Mouse (Mus musculus) lung, adult 2 months (tissue): ENCODE data around the gene BC048403. TPM values are rescaled to one million over a fixed set of nuclear protein-coding genes. Genes with fewer than 3 reads are reported as not detected.

ENCODE experiments used
- DNase-seq: peaks from one replicate; pipeline ENCODE4 v3.0.0; 2022
- H3K4me1 ChIP-seq: fragments of 200-500 bp; 2 replicates; pipeline ENCODE4 v1.6.1; 2011; ENCODE audit warnings: low read length; ENCODE audit not compliant: control insufficient read depth, insufficient read depth
- H3K4me3 ChIP-seq: fragments of 200-500 bp; replicated peaks from 2 replicates; pipeline ENCODE3; 2011; ENCODE audit warnings: low read depth, mild to moderate bottlenecking, control low read depth, low read length; ENCODE audit errors: extremely low read depth
- CTCF ChIP-seq: fragments of 200-500 bp; IDR thresholded peaks from 2 replicates; pipeline ENCODE4 v1.5.1; 2011; ENCODE audit warnings: mild to moderate bottlenecking, low read length, control low read depth; ENCODE audit not compliant: insufficient read depth
- POLR2A ChIP-seq: fragments of 200-500 bp; IDR thresholded peaks from 2 replicates; pipeline ENCODE4 v1.6.1; 2011; ENCODE audit warnings: low read depth, mild to moderate bottlenecking, control low read depth, low read length, borderline replicate concordance; ENCODE audit errors: extremely low read depth
- WGBS: fragments of 180-500 bp; shearing (Covaris S2); methylation state at CpG from one replicate; pipeline ENCODE4 v1.1.7; 2018; 5-methylcytosine and 5-hydroxymethylcytosine counted together
- polyA plus RNA-seq: library from polyadenylated mRNA; depleted of rRNA; stranded (reverse); fragments of >200 nt; gene quantifications from 2 replicates; pipeline ENCODE4 v1.2.3, GENCODE M21; 2012; rRNA removed

Gene BC048403
- 8.5 and 9.4 TPM in 2 replicates for polyA plus RNA-seq

DNA sequence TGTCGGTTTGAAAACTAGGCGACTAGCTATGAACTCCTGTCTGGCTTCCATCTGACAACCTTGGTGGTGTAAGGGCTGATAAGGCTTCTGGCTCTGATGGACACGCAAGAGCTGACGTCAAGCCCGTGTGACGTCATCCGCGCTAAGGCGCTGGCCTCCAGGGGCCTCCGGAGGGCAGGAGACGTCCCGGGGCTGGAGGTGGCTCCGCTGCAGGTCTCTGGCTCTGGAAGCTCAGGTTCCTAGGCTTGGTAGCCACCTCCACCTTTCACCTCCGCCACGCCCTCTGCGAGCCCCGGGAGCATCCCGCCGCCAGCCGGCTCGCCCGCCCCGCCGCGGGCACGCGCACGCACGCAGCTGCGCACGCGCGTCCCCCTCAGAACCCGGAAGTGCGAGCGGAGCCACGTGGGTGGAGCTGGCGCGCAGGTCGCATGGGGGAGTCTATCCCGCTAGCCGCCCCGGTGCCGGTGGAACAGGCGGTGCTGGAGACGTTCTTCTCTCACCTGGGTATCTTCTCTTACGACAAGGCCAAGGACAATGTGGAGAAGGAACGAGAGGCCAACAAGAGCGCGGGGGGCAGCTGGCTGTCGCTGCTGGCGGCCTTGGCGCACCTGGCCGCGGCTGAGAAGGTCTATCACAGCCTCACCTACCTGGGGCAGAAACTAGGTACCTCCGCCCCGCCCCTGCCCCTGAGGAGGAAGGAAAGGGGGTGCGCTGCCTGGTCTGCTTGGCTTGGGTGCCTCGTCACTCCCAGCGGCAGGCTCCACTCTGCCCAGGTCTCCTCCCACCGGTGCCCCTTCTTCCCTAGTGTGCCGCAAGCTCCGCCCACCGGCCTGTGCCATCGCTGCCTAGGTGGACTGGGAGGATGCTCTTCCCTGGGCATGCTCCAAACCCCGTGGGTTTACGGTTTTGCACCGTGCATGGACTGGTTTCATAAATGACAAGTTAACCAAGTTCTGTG lies at the start of gene BC048403:
BC048403 (plus strand) TSS at position 390 of the 958 bp plus-strand sequence.
- under 1% methylated on average over 68 of the region's 68 CpGs for WGBS

GRCm38 (mm10) chr10:121692944-121693579 lies 46.7 kb upstream of the BC048403 start:
- 15% methylated on average over 18 of the region's 18 CpGs for WGBS
- no peak for DNase-seq
- Histone ChIP-seq H3K4me3 (peak overlapping the region; percentile 4), H3K4me1 (no peaks in the 10 kb centered on the region)
- no peak for TF ChIP-seq CTCF

More for the DNA sequence above, at the start of gene BC048403:
- peaks cover 3% of the 10 kb centered on the region; the same call in 1 of the 2 replicates for H3K4me1 ChIP-seq
- DNase-seq, result peak; percentile 85
- TF ChIP-seq CTCF, result no peak
- peak; percentile 65; the same call in 1 of the 2 replicates for TF ChIP-seq POLR2A
- peak within 1 kb of the TSS; percentile 87 for H3K4me3 ChIP-seq

DNA sequence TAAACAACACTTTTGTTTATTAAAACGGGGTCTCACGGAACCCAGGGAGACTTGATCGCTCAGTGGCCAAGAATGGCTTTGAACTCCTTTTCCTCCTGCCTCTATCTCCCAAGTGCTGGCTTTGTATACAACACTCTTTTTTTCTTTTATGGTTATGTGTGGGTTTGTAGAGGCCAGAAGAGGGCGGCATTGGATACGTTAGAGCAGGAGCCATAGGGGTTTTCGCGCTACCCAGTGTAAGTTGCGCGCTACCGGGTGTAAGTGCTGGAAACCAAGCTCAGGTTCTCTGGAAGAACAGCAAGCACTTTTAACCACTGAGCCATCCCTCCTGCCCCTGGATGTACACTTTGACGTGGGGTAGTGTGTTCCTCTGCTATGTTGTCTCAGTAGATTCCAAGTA lies 45.2 kb upstream of the BC048403 start:
- Histone ChIP-seq H3K4me3 (no peak overlapping the region), H3K4me1 (no peaks in the 10 kb centered on the region)
- 85% methylated on average over 11 of the region's 11 CpGs for WGBS
- no peak for DNase-seq
- TF ChIP-seq CTCF, result no peak
- no peak for TF ChIP-seq POLR2A

DNA sequence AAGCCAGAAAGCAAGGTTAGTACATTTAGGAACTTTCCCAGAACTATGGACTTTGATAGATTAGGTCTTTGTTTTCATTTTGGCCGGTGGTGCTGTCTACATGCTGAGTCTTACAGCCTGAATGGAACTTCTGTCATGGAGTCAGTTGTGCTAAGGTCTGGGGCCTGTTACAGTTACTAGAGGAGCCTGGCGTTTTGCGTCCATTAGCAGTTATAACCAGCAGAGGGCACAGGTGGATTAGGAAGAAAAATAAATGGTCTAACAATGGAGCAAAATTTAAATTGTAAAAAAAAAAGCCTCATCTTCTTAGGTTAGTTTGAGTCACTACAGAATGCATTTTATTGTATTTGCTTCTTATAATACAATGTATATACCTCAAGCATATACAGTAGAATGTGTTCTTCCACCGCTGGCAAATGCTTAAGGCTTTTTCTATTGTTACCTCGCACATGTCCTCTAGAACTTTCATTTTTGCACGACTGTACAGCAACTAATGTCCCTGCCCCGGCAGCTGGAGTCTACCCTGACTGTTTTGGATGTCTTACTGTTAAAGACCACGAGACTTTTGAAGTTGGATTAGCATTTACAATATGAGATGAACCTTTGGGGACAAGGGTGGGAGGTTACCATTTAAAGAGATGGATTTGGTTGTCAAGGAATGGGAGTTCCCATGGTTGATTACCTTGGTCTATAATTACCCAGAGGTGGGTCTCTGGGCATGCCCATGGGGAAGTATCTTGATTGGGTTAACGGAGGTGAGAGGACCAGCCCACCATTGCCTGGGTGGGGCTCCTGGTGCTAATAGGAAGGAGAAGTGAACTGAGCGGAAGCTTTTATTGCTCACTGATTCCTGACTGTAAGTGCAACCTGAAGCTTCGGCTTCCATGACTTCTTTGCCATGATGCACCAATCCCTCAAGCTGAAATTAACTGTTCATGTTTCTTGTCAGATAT lies 38.2 kb upstream of the BC048403 start:
- H3K4me3 ChIP-seq, result no peak overlapping the region
- DNase-seq, result peak; percentile 23
- WGBS, result 45% methylated on average over 11 of the region's 11 CpGs
- peak; percentile 46; the same call in 1 of the 2 replicates for TF ChIP-seq CTCF
- TF ChIP-seq POLR2A, result no peak
- no peaks in the 10 kb centered on the region for H3K4me1 ChIP-seq

- 57% methylated on average over 6 of the region's 6 CpGs for WGBS
- TF ChIP-seq POLR2A, result no peak
- no peak for TF ChIP-seq CTCF
- H3K4me1 ChIP-seq, result no peaks in the 10 kb centered on the region
- DNase-seq, result no peak
- no peak overlapping the region for H3K4me3 ChIP-seq
Observed at GRCm38 (mm10) chr10:121703619-121704018, 36.1 kb upstream of the BC048403 start.

- no peak overlapping the region for H3K4me3 ChIP-seq
- TF ChIP-seq POLR2A (no peak), CTCF (no peak)
- no peak for DNase-seq
- WGBS, result 83% methylated on average over 6 of the region's 6 CpGs
- H3K4me1 ChIP-seq, result no peaks in the 10 kb centered on the region
Observed at GRCm38 (mm10) chr10:121704871-121705270, 34.9 kb upstream of the BC048403 start.

DNA sequence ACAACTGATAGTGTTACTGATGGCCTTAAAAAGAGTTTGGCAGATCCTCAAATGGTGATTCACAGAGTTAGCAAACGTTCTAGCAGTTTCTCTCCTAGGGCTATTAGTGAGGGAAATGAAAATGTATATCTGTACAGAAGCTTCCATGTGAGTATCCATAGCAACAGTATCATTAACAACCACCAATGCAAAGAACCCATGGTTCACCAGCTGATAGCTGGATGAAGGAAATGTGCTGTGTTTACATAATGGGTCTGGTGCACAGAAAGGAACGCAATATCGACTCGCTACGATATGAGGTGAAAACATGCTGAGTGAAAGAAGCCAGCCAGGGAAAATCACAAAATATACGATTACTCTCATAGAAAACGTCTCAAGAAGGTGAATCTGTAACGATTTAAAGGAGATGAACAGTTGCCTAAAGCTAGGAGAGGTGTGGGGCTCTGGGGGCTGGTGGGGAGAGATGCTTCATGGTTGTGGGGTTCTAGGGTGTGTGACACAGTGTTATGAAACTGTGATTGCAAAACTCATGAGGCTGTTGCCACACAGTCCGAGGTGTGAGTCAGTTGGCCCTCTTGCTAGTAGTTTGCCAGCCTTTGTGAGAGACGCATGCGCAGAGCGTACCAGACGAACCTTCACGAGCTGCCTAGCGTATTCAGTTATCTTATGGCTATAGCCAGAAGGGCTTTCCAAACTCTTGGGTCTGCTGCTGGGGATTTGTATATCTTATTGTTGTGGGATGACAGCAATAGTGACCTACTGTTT lies 34.2 kb upstream of the BC048403 start:
- H3K4me1 ChIP-seq, result no peaks in the 10 kb centered on the region
- no peak overlapping the region for H3K4me3 ChIP-seq
- TF ChIP-seq CTCF (no peak), POLR2A (no peak)
- DNase-seq, result peak; percentile 31
- 66% methylated on average over 15 of the region's 15 CpGs for WGBS

GRCm38 (mm10) chr10:121716862-121717261 lies 22.9 kb upstream of the BC048403 start:
- TF ChIP-seq POLR2A, result no peak
- no peak for TF ChIP-seq CTCF
- no peak for DNase-seq
- no peak overlapping the region for H3K4me3 ChIP-seq
- no peaks in the 10 kb centered on the region for H3K4me1 ChIP-seq
